ENCODE assay signal across 24 mouse cellular contexts in genomic region chr1:105805565-105805964, GRCm38 (mm10). TPM values are rescaled to one million over a fixed set of nuclear protein-coding genes. Genes with fewer than 3 reads are reported as not detected.
DNase-seq lines count a peak whose midpoint lies in the region; ATAC-seq and TF ChIP-seq lines count a peak whose summit lies in the region.
"Had no signal": no experiment of that assay in that cellular context is flagged by ENCODE, and none has a peak within 500 bp of the region (broad histone marks: within the 10 kb centered on the region; RNA-seq: fewer than 3 reads in every experiment).

No protein-coding gene starts in this region.

- no peak for TF ChIP-seq EP300 in liver, postnatal 0 days (IDR thresholded peaks at IDR 0.05; ENCODE audit: low read depth)
- no peak for TF ChIP-seq EP300 in CH12.LX (IDR thresholded peaks at IDR 0.05; ENCODE audit: low read length)

- H3K4me3 ChIP-seq in liver, postnatal 0 days (ENCODE audit: low read depth, low read length): no peak overlapping the region
- H3K4me3 ChIP-seq in CH12.LX (replicated peaks in 1 of 3; ENCODE audit: low read depth in 2 of 3, low read length in 2 of 3, poor library complexity in 1 of 3): no peak overlapping the region
- no peak overlapping the region for H3K4me3 ChIP-seq in intestine, postnatal 0 days (ENCODE audit: low read depth, low read length)
- H3K4me3 ChIP-seq: embryonic facial prominence, embryonic 10.5 days; forebrain, embryonic 13.5 days; gastrocnemius, adult 2 months; hindbrain, embryonic 10.5 days had no signal

- 0 out of 2 replicates have a peak, but pooled peaks have one; percentile 5 for TF ChIP-seq CTCF in liver, postnatal 0 days (IDR thresholded peaks at IDR 0.05; ENCODE audit: low read depth)
- TF ChIP-seq CTCF in CH12.LX (conservative IDR thresholded peaks at IDR 0.05 in 1 of 2, IDR thresholded peaks at IDR 0.05 in 1 of 2; ENCODE audit: low read depth in 2 of 2, low read length in 2 of 2): peak in 1 of 2 experiments; percentile 38; a peak in 2 of 4 replicates
- peak; percentile 45 for TF ChIP-seq CTCF in intestine, postnatal 0 days (IDR thresholded peaks at IDR 0.05; ENCODE audit: low read depth)

- no peak for TF ChIP-seq POLR2A in CH12.LX (IDR thresholded peaks at IDR 0.05; ENCODE audit: low read depth, low read length)

- H3K36me3 ChIP-seq in liver, postnatal 0 days (replicated peaks; ENCODE audit: insufficient read depth, low read length): no peaks in the 10 kb centered on the region
- no peaks in the 10 kb centered on the region for H3K36me3 ChIP-seq in CH12.LX (replicated peaks in 1 of 2; ENCODE audit: control insufficient read depth in 1 of 2, insufficient read depth in 1 of 2, low read length in 1 of 2)
- peaks cover 16% of the 10 kb centered on the region for H3K36me3 ChIP-seq in intestine, postnatal 0 days (ENCODE audit: control insufficient read depth, insufficient read depth)
- H3K36me3 ChIP-seq: embryonic facial prominence, embryonic 10.5 days; hindbrain, embryonic 10.5 days had no signal

- H3K4me2 ChIP-seq in liver, postnatal 0 days (ENCODE audit: low read depth, low read length): no peak overlapping the region
- H3K4me2 ChIP-seq in CH12.LX (ENCODE audit: insufficient read depth, low read depth, poor library complexity, severe bottlenecking): no peak overlapping the region
- no peak overlapping the region for H3K4me2 ChIP-seq in intestine, postnatal 0 days (replicated peaks; ENCODE audit: low read depth)
- H3K4me2 ChIP-seq: forebrain, embryonic 13.5 days; hindbrain, embryonic 14.5 days had no signal

- H3K9me3 ChIP-seq in liver, postnatal 0 days (ENCODE audit: low read length): no peaks in the 10 kb centered on the region
- no peaks in the 10 kb centered on the region for H3K9me3 ChIP-seq in CH12.LX (replicated peaks; ENCODE audit: low read length)
- H3K9me3 ChIP-seq in intestine, postnatal 0 days (ENCODE audit: control insufficient read depth): no peaks in the 10 kb centered on the region
- H3K9me3 ChIP-seq: embryonic facial prominence, embryonic 10.5 days; forebrain, embryonic 13.5 days; hindbrain, embryonic 10.5 days had no signal

- ATAC-seq in liver, postnatal 0 days: no peak
- ATAC-seq in intestine, postnatal 0 days: no peak
- peak; percentile 35; the same call in 1 of the 2 replicates for ATAC-seq in megakaryocyte progenitor cell, adult 5-6 weeks (replicated peaks; ENCODE audit: poor library complexity)
- ATAC-seq: forebrain, embryonic 13.5 days; forebrain, postnatal 0 days had no signal

- peak; percentile 18 for TF ChIP-seq RAD21 in CH12.LX (IDR thresholded peaks at IDR 0.05; ENCODE audit: low read depth, low read length)

- 54% methylated on average over 4 of the region's 4 CpGs for WGBS in liver, postnatal 0 days (ENCODE audit: insufficient replicate concordance)
- WGBS in intestine, postnatal 0 days: 62% methylated on average over 4 of the region's 4 CpGs

- no peaks in the 10 kb centered on the region for H3K27me3 ChIP-seq in liver, postnatal 0 days (ENCODE audit: insufficient read depth, low read length)
- H3K27me3 ChIP-seq in CH12.LX (replicated peaks): no peaks in the 10 kb centered on the region
- no peaks in the 10 kb centered on the region for H3K27me3 ChIP-seq in intestine, postnatal 0 days (replicated peaks; ENCODE audit: control insufficient read depth, insufficient read depth, low read length)
- H3K27me3 ChIP-seq: forebrain, embryonic 13.5 days had no signal

- no peaks in the 10 kb centered on the region for H3K79me2 ChIP-seq in CH12.LX (replicated peaks; ENCODE audit: control insufficient read depth, extremely low read depth, insufficient read depth, poor library complexity, severe bottlenecking)

- in situ Hi-C loops in CH12.LX (cut with MboI; ENCODE audit: low pct_ligation_motif_present, low pct_unique_long_range_greater_than_20kb, low sequenced_read_pairs): no loop called here

- H3K4me1 ChIP-seq in liver, postnatal 0 days (ENCODE audit: insufficient read depth): no peaks in the 10 kb centered on the region
- H3K4me1 ChIP-seq in CH12.LX (ENCODE audit: control insufficient read depth in 1 of 2, insufficient read depth in 2 of 2): peaks cover 13 to 57% of the 10 kb centered on the region in 2 experiments
- no peaks in the 10 kb centered on the region; the same call in 1 of the 2 replicates for H3K4me1 ChIP-seq in intestine, postnatal 0 days (replicated peaks; ENCODE audit: control insufficient read depth, insufficient read depth, low read length)
- H3K4me1 ChIP-seq: embryonic facial prominence, embryonic 10.5 days; forebrain, embryonic 13.5 days; hindbrain, embryonic 10.5 days had no signal

- no peak for DNase-seq in liver, postnatal 0 days
- DNase-seq in liver (no peak), CH12.LX (ENCODE audit: extremely low read depth) (peak; percentile 52)
- no peak for DNase-seq in spleen, postnatal 4 days (ENCODE audit: low spot score in 2 of 2)
- no peak for DNase-seq in T-cell, adult 2 months (ENCODE audit: low spot score)
- DNase-seq in frontal cortex, postnatal 36 days (ENCODE audit: low spot score in 2 of 2): no peak
- DNase-seq: adrenal gland, adult 8-10 months; adrenal gland, postnatal 36 days; B cell, adult 2 months; cerebellum, adult 11 months; cerebellum, adult 9-10 months; cerebellum, postnatal 25 days; forebrain, postnatal 0 days; gastrocnemius, adult 2 months; gastrocnemius, postnatal 25 days; heart, adult 11 months; heart, postnatal 10 days; kidney, adult 2 months had no signal

- H3K9ac ChIP-seq in liver, postnatal 0 days (replicated peaks): no peak overlapping the region
- H3K9ac ChIP-seq in CH12.LX (ENCODE audit: insufficient read depth, low read depth): no peak overlapping the region
- H3K9ac ChIP-seq in intestine, postnatal 0 days (ENCODE audit: low read depth, low read length): no peak overlapping the region
- H3K9ac ChIP-seq: forebrain, embryonic 13.5 days; forebrain, postnatal 0 days; hindbrain, embryonic 14.5 days had no signal

- no peak overlapping the region for H3K27ac ChIP-seq in liver, postnatal 0 days (ENCODE audit: low read depth)
- peak overlapping the region; percentile 9; the same call in 1 of the 2 replicates for H3K27ac ChIP-seq in CH12.LX (ENCODE audit: insufficient read depth, low read depth)
- H3K27ac ChIP-seq in intestine, postnatal 0 days (ENCODE audit: low read depth, low read length): 0 out of 2 replicates have a peak overlapping the region, but pooled peaks have one; percentile 15
- H3K27ac ChIP-seq: embryonic facial prominence, embryonic 10.5 days; forebrain, embryonic 13.5 days; gastrocnemius, adult 2 months; hindbrain, embryonic 10.5 days; hindbrain, embryonic 14.5 days had no signal

- dilution Hi-C loops in CH12.LX (cut with MboI; ENCODE audit: extremely low pct_ligation_motif_present, extremely low pct_unique_long_range_greater_than_20kb, low sequenced_read_pairs): no loop called here

TF ChIP-seq in CH12.LX, 34 proteins besides CTCF, POLR2A, EP300 and RAD21:
- TF ChIP-seq SMC3 (IDR thresholded peaks at IDR 0.05; ENCODE audit: low read depth, low read length): no peak
- TF ChIP-seq BHLHE40 (IDR thresholded peaks at IDR 0.05; ENCODE audit: low read depth, low read length): peak; percentile 28; the same call in 1 of the 2 replicates
- no peak for TF ChIP-seq JUN (IDR thresholded peaks at IDR 0.05; ENCODE audit: insufficient read depth, low read depth, low read length)
- TF ChIP-seq RCOR1 (conservative IDR thresholded peaks at IDR 0.05; ENCODE audit: low read depth, low read length): no peak
- TF ChIP-seq TBP (conservative IDR thresholded peaks at IDR 0.05; ENCODE audit: low read depth, low read length): 0 out of 2 replicates have a peak, but pooled peaks have one; percentile 15
- no peak for TF ChIP-seq CHD2 (IDR thresholded peaks at IDR 0.05; ENCODE audit: low read length)
- TF ChIP-seq ELF1 (IDR thresholded peaks at IDR 0.05; ENCODE audit: low read depth, low read length): 0 out of 2 replicates have a peak, but pooled peaks have one; percentile 16
- TF ChIP-seq USF2 (conservative IDR thresholded peaks at IDR 0.05; ENCODE audit: low read depth, low read length): no peak
- TF ChIP-seq MEF2A (IDR thresholded peaks at IDR 0.05; ENCODE audit: borderline replicate concordance, low read depth, low read length): 0 out of 2 replicates have a peak, but pooled peaks have one; percentile 31
- no peak for TF ChIP-seq POLR2AphosphoS2 (IDR thresholded peaks at IDR 0.05; ENCODE audit: low read depth, low read length)
- no peak for TF ChIP-seq GABPA (IDR thresholded peaks at IDR 0.05; ENCODE audit: insufficient replicate concordance, low read depth, low read length)
- no peak for TF ChIP-seq CHD1 (IDR thresholded peaks at IDR 0.05; ENCODE audit: low read depth, low read length)
- TF ChIP-seq ZKSCAN1 (IDR thresholded peaks at IDR 0.05; ENCODE audit: borderline replicate concordance, low read depth, low read length): no peak
- no peak for TF ChIP-seq E2F4 (IDR thresholded peaks at IDR 0.05; ENCODE audit: insufficient replicate concordance, low read depth, low read length)
- TF ChIP-seq UBTF (IDR thresholded peaks at IDR 0.05; ENCODE audit: low read depth, low read length): no peak
- no peak for TF ChIP-seq ZC3H11A (IDR thresholded peaks at IDR 0.05; ENCODE audit: low read depth, low read length)
- no peak for TF ChIP-seq MAZ (IDR thresholded peaks at IDR 0.05; ENCODE audit: low read depth, low read length)
- TF ChIP-seq IRF4 (IDR thresholded peaks at IDR 0.05; ENCODE audit: low read depth, low read length): peak; percentile 48; the same call in 1 of the 2 replicates
- TF ChIP-seq MAX (IDR thresholded peaks at IDR 0.05; ENCODE audit: low read length): no peak

RNA-seq across cellular contexts. Expression of gene Tnfrsf11a, which starts 25.0 kb away (rescaled TPM):
- polyA plus RNA-seq in liver, postnatal 0 days (2015; fragmentation: Nextera tagmentation; extraction: Ambion mirVana): 0.60 and 0.89 TPM in 2 replicates
- total RNA-seq in CH12.LX (2012; rRNA removed): 1.4 and 2.5 TPM in 2 replicates
- 0.09 and 0.28 TPM in 2 replicates for total RNA-seq in CH12.LX (2014; rRNA removed)
- polyA plus RNA-seq in CH12.LX (2012; ENCODE audit: insufficient read length, low read depth): 0.20 and 0.55 TPM in 2 replicates
- polyA plus RNA-seq in intestine, postnatal 0 days (2015; fragmentation: Nextera tagmentation; extraction: Ambion mirVana): 23.4 and 24.3 TPM in 2 replicates
- 0.22 and 0.64 TPM in 2 replicates for total RNA-seq in megakaryocyte progenitor cell, adult 5-6 weeks (2015)
- total RNA-seq in megakaryocyte progenitor cell, adult 5-6 weeks (2017): 0.98 TPM in 1 of 2 replicates, not detected in the other

Comparison
In these comparisons a context has a peak if more than half of its experiments do, and no peak if none do; other contexts are left out.
1. RNA of gene Tnfrsf11a, which starts 25.0 kb away (polyA plus RNA-seq): 23.4 to 24.3 TPM in intestine, postnatal 0 days; 0.60 to 0.89 TPM in liver, postnatal 0 days and 0.20 to 0.55 TPM in CH12.LX; every median in the first group is over 10 times any median in the second.